Mouse (Mus musculus): ENCODE results near the gene Arid4a. TPM values are rescaled to one million over a fixed set of nuclear protein-coding genes. Genes with fewer than 3 reads are reported as not detected.

The Arid4a gene
- polyA plus RNA-seq (2015; fragmentation: Nextera tagmentation; extraction: Ambion mirVana) = 40.1 and 43.1 TPM in 2 replicates

DNA sequence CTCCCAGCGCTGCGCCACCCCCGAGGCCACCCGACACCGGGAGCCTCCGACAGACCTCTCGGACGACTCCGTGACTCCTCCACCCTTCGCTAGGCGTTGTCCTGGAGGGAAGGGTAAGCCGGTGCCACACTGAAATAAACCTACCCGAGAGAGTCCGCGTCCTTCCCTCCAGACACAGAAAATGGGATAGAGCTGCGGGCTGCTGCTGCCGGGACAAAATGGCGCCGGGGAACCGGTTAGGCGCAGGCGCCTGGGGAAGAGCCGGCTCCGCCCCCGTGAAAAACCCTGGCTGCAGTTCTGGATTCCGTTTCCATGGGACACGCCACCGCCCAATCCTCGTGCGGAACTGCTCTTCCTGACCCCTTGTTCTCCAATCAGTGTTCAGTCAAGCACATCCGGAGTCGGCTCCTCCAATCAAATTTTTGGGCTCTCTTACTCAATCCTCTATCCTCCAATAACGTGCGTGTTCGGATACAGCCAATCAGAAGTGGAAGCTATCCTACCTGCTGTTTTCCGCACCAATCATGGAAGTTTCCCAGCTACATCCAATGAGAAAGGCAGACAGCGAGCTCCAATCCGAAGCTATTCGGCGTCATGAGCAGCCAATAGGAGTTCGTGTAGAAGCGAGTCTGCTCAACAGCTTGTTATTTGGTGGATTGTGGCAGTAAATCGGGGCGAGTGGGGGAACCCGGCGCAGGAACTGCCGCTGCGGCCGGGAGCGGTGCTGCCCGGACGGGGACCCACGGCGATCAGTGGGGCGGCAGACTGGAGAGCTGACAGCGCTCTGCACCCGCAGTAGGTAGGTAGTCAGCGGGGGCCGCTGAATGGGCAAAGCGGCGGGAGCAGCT is at the start of gene Arid4a:
Arid4a (plus strand) TSS at position 628 of the 848 bp plus-strand sequence.
- H3K9ac ChIP-seq = peak within 1 kb of the TSS; percentile 88
- under 1% methylated on average over 61 of the region's 61 CpGs for WGBS
- peaks cover 33% of the 10 kb centered on the region for H3K4me1 ChIP-seq (replicated peaks)
- peaks cover 9% of the 10 kb centered on the region for H3K36me3 ChIP-seq
- peak within 1 kb of the TSS; percentile 92 for H3K4me2 ChIP-seq
- H3K27me3 ChIP-seq = no peaks in the 10 kb centered on the region
- ATAC-seq (ENCODE audit: low FRiP score, low read depth) = peak; percentile 98
- no peaks in the 10 kb centered on the region for H3K9me3 ChIP-seq
- H3K4me3 ChIP-seq = peak within 1 kb of the TSS; percentile 79
- H3K27ac ChIP-seq (replicated peaks) = peak within 1 kb of the TSS; percentile 99

DNA sequence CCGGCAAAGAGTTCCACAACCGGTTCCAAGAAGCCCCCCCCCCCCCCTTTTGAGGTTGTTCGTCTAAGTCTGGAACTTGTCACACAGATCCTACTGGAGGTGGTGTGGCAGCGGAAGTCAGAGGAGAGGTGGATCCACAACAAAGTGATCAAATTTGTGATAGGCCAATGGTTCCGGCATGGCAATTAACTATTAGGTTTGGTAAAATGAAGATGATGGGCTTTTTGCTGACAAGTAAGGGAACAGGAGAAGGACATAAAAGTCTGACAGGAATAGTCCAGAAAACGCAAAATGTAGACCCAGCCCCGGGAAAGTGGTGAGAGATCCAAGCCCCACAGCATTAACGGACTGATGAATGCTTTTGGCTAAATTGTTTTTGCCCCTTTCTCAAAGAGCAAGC is 48.2 kb upstream of the Arid4a start:
- Histone ChIP-seq H3K36me3 (peaks cover 18% of the 10 kb centered on the region), H3K4me2 (peak overlapping the region; percentile 68), H3K4me3 (peak overlapping the region; percentile 67), H3K27me3 (no peaks in the 10 kb centered on the region), H3K27ac (replicated peaks) (peak overlapping the region; percentile 92), H3K9me3 (no peaks in the 10 kb centered on the region), H3K4me1 (replicated peaks) (peaks cover 7% of the 10 kb centered on the region), H3K9ac (peak overlapping the region; percentile 63)
- 49% methylated on average over 8 of the region's 8 CpGs for WGBS
- no peak; the same call in 1 of the 2 replicates for ATAC-seq (ENCODE audit: low FRiP score, low read depth)

DNA sequence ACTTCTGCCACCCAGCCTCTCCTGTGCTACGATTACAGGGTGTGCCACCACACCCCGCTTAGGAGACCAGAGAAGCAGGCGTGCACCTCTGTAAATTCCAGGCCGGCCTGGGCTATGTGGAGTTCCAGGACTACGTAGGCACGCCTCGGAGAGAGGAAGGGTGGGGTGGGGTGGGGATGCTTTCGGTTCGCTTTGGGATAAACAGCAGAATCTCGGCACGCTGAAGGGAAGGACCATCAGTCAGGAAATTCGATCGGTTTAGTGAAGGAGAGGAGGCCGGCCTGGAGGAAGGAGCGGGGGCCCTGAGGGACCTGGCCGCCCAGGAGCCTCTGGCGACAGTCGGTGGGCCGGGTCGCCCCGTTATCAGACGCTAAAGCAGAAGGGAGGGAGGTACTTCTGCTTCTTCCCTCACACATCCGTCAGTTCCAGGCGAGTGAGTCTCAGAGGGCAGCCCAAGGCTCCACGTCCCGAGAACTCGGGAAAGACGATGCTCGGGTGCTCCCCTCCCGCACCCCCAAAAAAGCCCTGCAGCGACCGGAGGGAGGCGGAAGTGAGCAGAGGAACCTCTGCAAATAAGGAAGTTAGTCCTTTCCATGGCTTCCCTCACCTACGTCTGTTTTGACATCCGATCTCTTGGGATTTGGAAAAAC is 47.5 kb upstream of the Arid4a start:
- H3K4me1 ChIP-seq (replicated peaks) = peaks cover 7% of the 10 kb centered on the region
- peak overlapping the region; percentile 67 for H3K4me3 ChIP-seq
- H3K27me3 ChIP-seq = no peaks in the 10 kb centered on the region
- H3K9ac ChIP-seq = peak overlapping the region; percentile 63
- peaks cover 14% of the 10 kb centered on the region for H3K36me3 ChIP-seq
- 0% methylated on average over 35 of the region's 35 CpGs for WGBS
- H3K9me3 ChIP-seq = no peaks in the 10 kb centered on the region
- peak overlapping the region; percentile 92 for H3K27ac ChIP-seq (replicated peaks)
- ATAC-seq (ENCODE audit: low FRiP score, low read depth) = peak; percentile 84
- peak overlapping the region; percentile 68 for H3K4me2 ChIP-seq

DNA sequence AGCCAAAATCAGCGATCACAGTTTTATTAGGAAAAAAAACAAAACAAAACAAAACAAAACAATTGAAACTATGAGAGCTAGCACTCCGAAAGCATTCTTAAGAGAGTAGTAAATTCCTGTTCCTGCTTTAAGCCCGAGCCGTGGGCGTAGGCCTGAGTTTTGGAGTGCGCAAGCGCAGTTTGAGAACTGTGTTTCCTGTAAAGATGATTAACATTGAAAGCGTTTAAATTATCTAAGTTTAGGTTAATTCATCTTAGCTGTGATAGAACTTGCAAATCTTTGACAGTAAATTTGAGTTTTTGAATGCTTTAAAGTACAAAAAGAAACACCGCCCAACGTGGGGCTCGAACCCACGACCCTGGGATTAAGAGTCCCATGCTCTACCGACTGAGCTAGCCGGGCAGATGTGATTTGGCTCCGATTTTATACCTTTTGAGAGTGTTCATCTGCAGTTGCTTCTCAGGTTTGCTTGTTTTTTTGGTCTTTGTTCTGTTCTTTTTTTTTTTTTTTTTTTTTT is 46.9 kb upstream of the Arid4a start:
- peak; percentile 64 for ATAC-seq (ENCODE audit: low FRiP score, low read depth)
- Histone ChIP-seq H3K27ac (replicated peaks) (peak overlapping the region; percentile 92), H3K9ac (peak overlapping the region; percentile 63), H3K36me3 (peaks cover 10% of the 10 kb centered on the region), H3K4me2 (peak overlapping the region; percentile 68), H3K9me3 (no peaks in the 10 kb centered on the region), H3K4me3 (peak overlapping the region; percentile 67), H3K4me1 (replicated peaks) (peaks cover 7% of the 10 kb centered on the region), H3K27me3 (no peaks in the 10 kb centered on the region)
- under 1% methylated on average over 15 of the region's 15 CpGs for WGBS

DNA sequence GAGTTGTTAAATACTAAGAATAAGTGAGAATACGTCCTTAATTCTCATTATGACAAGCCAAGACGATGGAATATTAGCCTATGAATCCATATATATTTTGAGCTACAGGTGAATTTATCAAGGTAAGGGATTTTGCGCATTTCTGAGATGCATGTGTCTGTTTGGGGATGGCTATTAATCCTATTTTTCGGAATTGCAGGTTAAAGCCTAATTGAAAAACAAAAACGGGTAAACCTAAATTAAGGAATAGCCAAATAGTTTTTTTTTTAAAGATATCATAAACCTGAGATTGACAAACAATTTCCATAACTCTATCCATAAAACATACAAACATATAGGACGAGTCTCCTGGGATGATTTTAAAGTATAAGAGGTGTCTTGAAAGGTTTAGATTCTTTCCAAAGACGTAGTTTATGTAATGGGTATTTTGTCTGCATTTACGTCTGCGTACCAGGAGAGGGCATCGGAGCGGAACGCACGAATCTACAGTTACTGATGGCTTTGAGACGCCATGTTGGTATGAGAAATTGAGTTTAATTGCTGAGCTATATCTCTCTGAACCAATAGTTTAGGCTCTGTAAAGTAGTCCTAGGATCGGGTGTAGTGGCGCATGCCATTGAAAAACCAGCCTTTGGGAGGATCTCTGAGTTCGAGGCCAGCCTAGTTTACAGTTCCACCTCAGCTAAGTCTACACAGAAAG is 46.2 kb upstream of the Arid4a start:
- Histone ChIP-seq H3K27me3 (no peaks in the 10 kb centered on the region), H3K4me1 (replicated peaks) (peaks cover 7% of the 10 kb centered on the region), H3K4me2 (peak overlapping the region; percentile 63), H3K36me3 (peaks cover 2% of the 10 kb centered on the region; the same call in 1 of the 2 replicates), H3K27ac (replicated peaks) (peak overlapping the region; percentile 71), H3K4me3 (peak overlapping the region; percentile 46), H3K9ac (peak overlapping the region; percentile 41; the same call in 1 of the 2 replicates), H3K9me3 (no peaks in the 10 kb centered on the region)
- 3% methylated on average over 17 of the region's 17 CpGs for WGBS
- ATAC-seq (ENCODE audit: low FRiP score, low read depth) = no peak

DNA sequence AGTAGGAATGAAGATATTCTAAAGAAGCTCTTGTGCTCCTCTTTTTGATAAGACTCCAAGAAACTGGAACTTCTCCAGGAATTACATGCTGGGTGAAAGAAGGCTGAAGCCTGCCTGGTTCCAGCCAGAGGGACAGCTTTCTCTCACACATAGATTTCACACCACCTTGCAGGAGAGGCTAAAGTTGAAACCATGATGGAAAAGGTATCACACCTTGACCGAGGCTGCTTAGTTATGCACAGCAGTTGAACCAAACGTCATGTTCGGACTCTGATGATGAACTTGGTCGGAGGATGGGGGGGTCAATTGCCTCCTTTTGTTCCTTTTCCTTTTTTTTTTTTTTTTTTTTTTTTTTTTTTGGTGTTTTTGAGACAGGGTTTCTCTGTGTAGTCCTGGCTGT is 42.0 kb upstream of the Arid4a start:
- Histone ChIP-seq H3K4me1 (replicated peaks) (peaks cover 14% of the 10 kb centered on the region), H3K4me2 (peak overlapping the region; percentile 83), H3K36me3 (peaks cover 5% of the 10 kb centered on the region; the same call in 1 of the 2 replicates), H3K27ac (replicated peaks) (no peak overlapping the region; the same call in 1 of the 2 replicates), H3K27me3 (no peaks in the 10 kb centered on the region), H3K9me3 (no peaks in the 10 kb centered on the region), H3K4me3 (0 out of 2 replicates have a peak overlapping the region, but pooled peaks have one; percentile 95), H3K9ac (no peak overlapping the region)
- 82% methylated on average over 4 of the region's 4 CpGs for WGBS
- no peak for ATAC-seq (ENCODE audit: low FRiP score, low read depth)

DNA sequence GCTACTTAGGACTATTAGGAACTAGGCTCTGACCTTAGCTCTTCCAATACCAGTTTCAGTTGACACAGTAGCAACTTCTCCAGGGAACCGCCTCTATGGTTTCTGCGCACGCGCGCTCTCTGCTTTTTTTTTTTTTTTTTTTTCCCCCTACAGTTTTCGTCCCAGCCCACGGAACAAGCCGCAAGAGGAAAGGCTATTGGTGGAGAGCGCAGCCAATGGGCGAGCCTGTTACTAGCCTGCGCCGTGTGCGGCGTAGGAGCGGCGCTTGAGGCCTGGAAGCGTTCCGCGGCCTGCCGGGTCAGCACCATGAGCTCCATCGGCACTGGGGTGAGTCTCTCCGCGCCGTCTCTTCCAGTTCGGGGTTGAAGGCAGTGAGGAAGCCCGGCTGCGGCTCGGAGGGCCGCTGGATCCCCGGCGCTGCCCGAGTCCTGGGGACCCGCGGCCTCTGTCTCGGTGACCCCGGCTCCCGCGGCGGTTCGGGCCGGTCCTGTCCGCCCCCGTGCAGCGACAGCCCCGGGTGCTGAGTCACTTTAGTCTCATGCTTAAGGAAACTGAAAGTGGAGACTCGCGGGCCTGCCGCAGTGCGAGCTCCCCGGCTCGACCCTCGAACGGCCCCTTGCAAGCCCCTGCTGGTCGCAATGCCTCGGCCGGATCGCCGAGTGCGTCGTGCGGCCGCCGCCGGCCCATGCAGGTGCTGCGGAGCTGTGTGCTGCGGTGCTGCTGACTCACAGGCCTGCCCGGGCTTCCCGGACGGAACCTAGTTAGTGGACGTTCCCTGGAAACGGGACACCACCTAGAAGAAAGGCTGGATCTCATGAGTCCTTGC is 41.1 kb upstream of the Arid4a start, which contains the start of gene Psma3:
Psma3 (plus strand) TSS at position 181 of the 826 bp plus-strand sequence.
- H3K36me3 ChIP-seq = peaks cover 10% of the 10 kb centered on the region; the same call in 1 of the 2 replicates
- H3K4me2 ChIP-seq = peak within 1 kb of the TSS; percentile 83
- no peaks in the 10 kb centered on the region for H3K27me3 ChIP-seq
- H3K4me1 ChIP-seq (replicated peaks) = peaks cover 14% of the 10 kb centered on the region
- no peaks in the 10 kb centered on the region for H3K9me3 ChIP-seq
- ATAC-seq (ENCODE audit: low FRiP score, low read depth) = peak; percentile 99
- H3K27ac ChIP-seq (replicated peaks) = peak within 1 kb of the TSS; percentile 97
- H3K4me3 ChIP-seq = peak within 1 kb of the TSS; percentile 95
- WGBS = under 1% methylated on average over 70 of the region's 71 CpGs
- H3K9ac ChIP-seq = peak within 1 kb of the TSS; percentile 98

DNA sequence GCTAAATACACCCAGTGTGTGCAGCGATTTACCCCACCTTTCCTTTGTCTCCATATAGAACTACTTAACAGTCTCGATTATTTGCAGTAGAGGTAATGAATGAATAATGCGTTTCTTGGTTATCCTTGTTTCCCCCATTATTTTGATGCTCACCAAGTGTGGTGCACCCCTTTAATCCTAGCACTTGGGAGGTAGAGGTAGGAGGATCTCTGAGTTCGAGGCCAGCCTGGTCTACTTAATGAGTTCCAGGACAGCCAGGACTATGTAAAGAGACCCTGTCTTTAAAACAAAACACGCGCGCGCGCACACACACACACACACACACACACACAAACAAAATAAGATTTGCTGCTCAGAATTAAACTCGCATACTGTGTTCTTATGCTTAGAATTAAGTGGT is 40.4 kb upstream of the Arid4a start:
- peak overlapping the region; percentile 95 for H3K4me3 ChIP-seq
- no peaks in the 10 kb centered on the region for H3K9me3 ChIP-seq
- peak overlapping the region; percentile 97 for H3K27ac ChIP-seq (replicated peaks)
- peaks cover 14% of the 10 kb centered on the region for H3K4me1 ChIP-seq (replicated peaks)
- H3K9ac ChIP-seq = peak overlapping the region; percentile 98
- H3K36me3 ChIP-seq = peaks cover 15% of the 10 kb centered on the region
- peak overlapping the region; percentile 83 for H3K4me2 ChIP-seq
- no peak for ATAC-seq (ENCODE audit: low FRiP score, low read depth)
- 25% methylated on average over 10 of the region's 10 CpGs for WGBS
- H3K27me3 ChIP-seq = no peaks in the 10 kb centered on the region

DNA sequence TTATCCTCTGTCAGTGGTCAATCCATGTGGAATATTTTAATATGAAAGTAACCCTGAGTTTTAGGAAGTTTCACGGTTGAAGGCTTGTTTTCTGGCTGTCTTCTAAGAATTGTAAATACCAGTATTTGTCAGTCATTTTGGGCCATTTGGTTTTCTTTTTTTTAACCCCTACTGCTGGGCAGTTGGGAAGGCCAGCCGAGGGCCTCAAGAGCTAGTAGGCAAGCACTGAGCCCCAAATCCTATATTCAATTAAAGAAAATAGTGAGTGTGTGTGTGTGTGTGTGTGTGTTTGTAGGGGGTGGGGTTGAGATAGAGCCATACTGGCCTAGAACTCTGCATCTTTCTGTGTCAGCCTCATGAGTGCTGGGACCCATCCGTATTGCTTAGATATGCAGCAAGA is 39.9 kb upstream of the Arid4a start:
- H3K9ac ChIP-seq = peak overlapping the region; percentile 98; the same call in 1 of the 2 replicates

DNA sequence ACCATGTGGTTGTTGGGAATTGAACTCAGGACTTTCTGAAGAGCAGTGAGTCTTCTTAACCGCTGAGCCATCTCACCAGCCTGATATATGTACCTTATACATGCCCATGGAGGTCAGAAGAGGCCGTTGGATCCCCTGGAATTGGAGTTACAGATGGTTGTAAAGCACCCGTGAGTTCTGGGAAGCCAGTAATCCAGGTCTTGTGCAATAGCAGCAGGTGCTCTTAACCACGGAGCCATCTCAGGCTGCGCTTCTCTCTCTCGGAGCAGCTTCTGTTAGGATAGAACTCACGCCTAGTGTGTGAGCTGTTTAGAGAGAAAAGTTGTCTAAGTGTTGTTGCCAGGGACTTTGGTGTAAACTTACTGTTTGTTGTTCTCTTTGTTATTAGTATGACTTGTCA is 37.4 kb upstream of the Arid4a start:
- no peaks in the 10 kb centered on the region for H3K27me3 ChIP-seq
- peaks cover 26% of the 10 kb centered on the region for H3K36me3 ChIP-seq
- 94% methylated on average over 7 of the region's 7 CpGs for WGBS
- no peak overlapping the region for H3K4me2 ChIP-seq
- no peak overlapping the region for H3K9ac ChIP-seq
- no peaks in the 10 kb centered on the region for H3K9me3 ChIP-seq
- H3K4me1 ChIP-seq (replicated peaks) = peaks cover 14% of the 10 kb centered on the region
- no peak overlapping the region for H3K27ac ChIP-seq (replicated peaks)
- no peak for ATAC-seq (ENCODE audit: low FRiP score, low read depth)
- H3K4me3 ChIP-seq = no peak overlapping the region

More for the DNA sequence above, 39.9 kb upstream of the Arid4a start:
- no peaks in the 10 kb centered on the region for H3K27me3 ChIP-seq
- H3K27ac ChIP-seq (replicated peaks) = no peak overlapping the region
- peak overlapping the region; percentile 83 for H3K4me2 ChIP-seq
- no peaks in the 10 kb centered on the region for H3K9me3 ChIP-seq
- WGBS = 71% methylated on average over 3 of the region's 3 CpGs
- ATAC-seq (ENCODE audit: low FRiP score, low read depth) = no peak
- peak overlapping the region; percentile 95 for H3K4me3 ChIP-seq
- H3K36me3 ChIP-seq = peaks cover 20% of the 10 kb centered on the region
- H3K4me1 ChIP-seq (replicated peaks) = peaks cover 14% of the 10 kb centered on the region
